Mouse (Mus musculus) liver, embryonic 13.5 days (tissue): ENCODE measurements around the gene Rap1a. TPM values are rescaled to one million over a fixed set of nuclear protein-coding genes. Genes with fewer than 3 reads are reported as not detected.

Experiments used
- ATAC-seq: fragments of 200-750 bp; cut with Nextera tagmentation; 2 replicates; pipeline ENCODE4 v1.8.0; 2017; ENCODE audit warnings: low read depth, mild to moderate bottlenecking, moderate number of reproducible peaks, moderate library complexity
- DNase-seq: peaks from one replicate; pipeline ENCODE4 v3.0.0; 2022
- H3K27ac ChIP-seq: fragments of 300-500 bp; sonication (generic); 2 replicates; pipeline ENCODE4 v1.5.1; 2015; ENCODE audit warnings: moderate library complexity, mild to moderate bottlenecking, inconsistent platforms
- H3K27me3 ChIP-seq: fragments of 300-500 bp; sonication (generic); 2 replicates; pipeline ENCODE4 v1.6.1; 2015; ENCODE audit warnings: mild to moderate bottlenecking, inconsistent platforms
- H3K36me3 ChIP-seq: fragments of 300-500 bp; sonication (generic); 2 replicates; pipeline ENCODE4 v1.6.1; 2015; ENCODE audit warnings: mild to moderate bottlenecking, inconsistent platforms
- H3K4me1 ChIP-seq: fragments of 300-500 bp; sonication (generic); replicated peaks from 2 replicates; pipeline ENCODE4 v1.6.1; 2015; ENCODE audit warnings: inconsistent platforms
- H3K4me2 ChIP-seq: fragments of 300-500 bp; sonication (generic); 2 replicates; pipeline ENCODE4 v1.6.1; 2015; ENCODE audit warnings: inconsistent platforms, mild to moderate bottlenecking, moderate library complexity
- H3K4me3 ChIP-seq: fragments of 300-500 bp; sonication (generic); replicated peaks from 2 replicates; pipeline ENCODE4 v1.5.1; 2015; ENCODE audit warnings: mild to moderate bottlenecking, inconsistent platforms
- H3K9ac ChIP-seq: fragments of 300-500 bp; sonication (generic); 2 replicates; pipeline ENCODE4 v1.6.1; 2015; ENCODE audit warnings: mild to moderate bottlenecking, inconsistent platforms
- H3K9me3 ChIP-seq: fragments of 300-500 bp; sonication (generic); replicated peaks from 2 replicates; pipeline ENCODE4 v1.6.1; 2016; ENCODE audit warnings: inconsistent platforms
- WGBS: fragments of 180-500 bp; shearing (Covaris S2); methylation state at CpG from one replicate; pipeline ENCODE4 v1.1.7; 2015; ENCODE audit not compliant: insufficient replicate concordance; 5-methylcytosine and 5-hydroxymethylcytosine counted together
- polyA plus RNA-seq: library from polyadenylated mRNA; unstranded; fragments of >200 nt; fragmentation: Nextera tagmentation; extraction: Ambion mirVana; gene quantifications from 2 replicates; pipeline ENCODE4 v1.2.1, GENCODE M21; 2015

Rap1a gene
- polyA plus RNA-seq, 1 experiment from 2014 or later, result 119 TPM

DNA sequence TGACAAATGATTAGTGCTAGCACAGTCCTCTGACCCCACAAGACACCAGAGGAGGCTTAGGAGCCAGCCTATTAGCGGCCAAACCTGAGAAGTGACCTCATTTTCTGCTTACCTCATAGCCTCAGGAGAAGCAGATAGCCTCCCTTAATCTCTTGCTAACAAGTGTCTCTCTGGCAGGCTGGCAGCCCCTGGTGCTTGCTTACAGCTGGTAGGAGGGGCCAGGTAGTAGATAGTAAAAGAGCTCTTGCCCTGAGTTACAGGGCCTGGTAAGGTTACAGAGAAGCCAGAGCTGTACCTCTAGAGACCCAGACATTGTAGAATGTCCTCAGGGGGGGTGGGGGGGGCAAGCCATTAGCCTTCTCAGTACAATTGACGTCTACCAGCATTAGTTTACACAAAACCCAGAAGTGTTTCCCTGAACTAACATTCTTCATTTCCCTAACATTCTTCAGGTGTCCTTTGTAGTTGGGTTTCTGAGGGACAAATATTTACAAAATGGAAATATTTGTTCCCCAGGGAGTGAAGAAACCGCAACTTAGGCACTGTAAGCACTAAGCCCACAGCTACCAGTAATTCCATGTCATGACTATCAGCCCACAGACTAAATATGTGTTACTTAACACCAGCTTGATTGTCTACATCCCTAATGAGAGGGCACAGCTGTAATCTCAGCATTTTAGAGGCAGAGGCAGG is 101.7 kb downstream of the Rap1a start:
- Histone ChIP-seq H3K4me1 (peaks cover 80% of the 10 kb centered on the region), H3K36me3 (no peaks in the 10 kb centered on the region), H3K4me2 (peak overlapping the region; percentile 44), H3K9me3 (no peaks in the 10 kb centered on the region), H3K9ac (peak overlapping the region; percentile 46), H3K27ac (peak overlapping the region; percentile 87), H3K27me3 (peaks cover 28% of the 10 kb centered on the region), H3K4me3 (no peak overlapping the region)
- WGBS, result 43% methylated on average over 3 of the region's 3 CpGs
- ATAC-seq, result peak; percentile 95
- peak; percentile 79 for DNase-seq

GRCm38 (mm10) chr3:105698311-105698710 is 102.8 kb downstream of the Rap1a start:
- peak overlapping the region; percentile 44 for H3K4me2 ChIP-seq
- no peaks in the 10 kb centered on the region for H3K9me3 ChIP-seq
- H3K4me3 ChIP-seq, result no peak overlapping the region
- peaks cover 38% of the 10 kb centered on the region for H3K27me3 ChIP-seq
- DNase-seq (peak; percentile 62), ATAC-seq (peak; percentile 59)
- peak overlapping the region; percentile 87 for H3K27ac ChIP-seq
- H3K9ac ChIP-seq, result peak overlapping the region; percentile 34; the same call in 1 of the 2 replicates
- WGBS, result 9% methylated on average over 1 of the region's 1 CpGs
- H3K4me1 ChIP-seq, result peaks cover 69% of the 10 kb centered on the region
- no peaks in the 10 kb centered on the region for H3K36me3 ChIP-seq

DNA sequence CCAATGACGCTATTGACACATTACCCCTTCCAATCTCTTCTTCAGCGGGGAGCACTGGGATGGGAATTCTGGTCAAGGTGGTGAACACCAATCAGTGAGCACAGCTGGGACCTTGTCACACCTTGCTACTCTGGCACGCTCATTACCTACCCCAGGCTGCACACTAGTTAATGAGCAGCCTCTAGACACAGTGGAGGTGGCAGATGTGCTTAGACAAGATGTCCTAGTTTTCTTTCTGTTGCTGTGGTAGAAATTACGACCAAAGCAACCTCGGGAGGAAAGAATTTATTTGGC is 104.0 kb downstream of the Rap1a start:
- no peak overlapping the region for H3K4me2 ChIP-seq
- ATAC-seq, result no peak
- no peak for DNase-seq
- H3K27me3 ChIP-seq, result peaks cover 50% of the 10 kb centered on the region
- H3K4me3 ChIP-seq, result no peak overlapping the region
- no peaks in the 10 kb centered on the region for H3K36me3 ChIP-seq
- H3K9me3 ChIP-seq, result no peaks in the 10 kb centered on the region
- H3K4me1 ChIP-seq, result peaks cover 57% of the 10 kb centered on the region
- WGBS, result 71% methylated on average over 5 of the region's 5 CpGs
- no peak overlapping the region for H3K27ac ChIP-seq
- H3K9ac ChIP-seq, result no peak overlapping the region

- Histone ChIP-seq H3K9me3 (no peaks in the 10 kb centered on the region), H3K4me2 (no peak overlapping the region), H3K9ac (no peak overlapping the region), H3K4me3 (no peak overlapping the region), H3K27ac (no peak overlapping the region), H3K4me1 (peaks cover 52% of the 10 kb centered on the region), H3K27me3 (peaks cover 54% of the 10 kb centered on the region), H3K36me3 (no peaks in the 10 kb centered on the region)
- DNase-seq, result no peak
- ATAC-seq, result no peak
- WGBS, result 82% methylated on average over 17 of the region's 17 CpGs
Measured at GRCm38 (mm10) chr3:105696387-105697147, 104.6 kb downstream of the Rap1a start.

DNA sequence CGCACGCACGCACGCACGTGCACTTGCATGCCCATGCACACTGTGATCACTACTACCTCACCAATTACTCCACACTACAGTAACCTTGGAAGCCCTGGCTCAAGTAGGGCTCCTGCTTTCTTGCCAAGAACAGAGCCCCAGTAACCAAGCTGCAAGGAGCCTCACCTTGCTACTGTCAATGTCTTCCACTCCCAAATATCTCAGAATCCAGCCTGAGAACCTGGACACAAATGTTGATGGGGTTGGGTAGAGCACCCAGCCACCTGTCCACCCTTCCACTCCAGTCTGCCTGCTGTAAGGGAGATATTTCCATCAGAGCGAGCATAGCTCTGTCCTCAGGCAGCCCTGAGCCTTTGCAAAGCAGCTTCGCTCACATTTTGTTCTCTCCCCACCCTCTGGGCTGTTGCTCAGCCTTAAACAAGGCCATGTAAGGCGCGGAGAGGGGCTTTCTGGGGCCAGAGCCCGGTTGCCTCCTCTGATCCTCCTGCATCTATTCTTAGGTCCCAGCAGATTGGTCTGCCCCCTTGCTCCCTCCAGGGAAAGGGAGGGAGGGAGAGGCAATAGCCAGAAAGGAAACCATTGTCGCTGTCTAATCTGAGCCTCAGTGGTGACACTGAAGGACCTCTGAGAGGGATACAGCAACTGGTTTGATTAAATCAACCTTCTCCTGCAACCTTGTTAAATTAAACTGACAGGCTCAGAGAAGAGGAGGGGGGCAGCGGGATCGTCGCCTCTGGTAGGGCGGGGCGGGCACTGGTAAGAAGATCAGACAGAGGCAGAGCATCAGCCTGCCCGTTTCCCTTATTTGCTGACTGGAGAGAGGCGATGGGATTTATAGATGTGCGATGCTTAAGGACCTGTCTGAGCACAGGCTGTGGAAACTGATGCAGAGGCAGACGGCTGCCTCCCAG is 105.4 kb downstream of the Rap1a start:
- no peak overlapping the region for H3K4me3 ChIP-seq
- H3K27ac ChIP-seq, result no peak overlapping the region
- H3K27me3 ChIP-seq, result peaks cover 61% of the 10 kb centered on the region
- no peak overlapping the region for H3K9ac ChIP-seq
- peaks cover 43% of the 10 kb centered on the region for H3K4me1 ChIP-seq
- DNase-seq (no peak), ATAC-seq (no peak)
- H3K4me2 ChIP-seq, result no peak overlapping the region
- H3K36me3 ChIP-seq, result no peaks in the 10 kb centered on the region
- H3K9me3 ChIP-seq, result no peaks in the 10 kb centered on the region
- 48% methylated on average over 20 of the region's 20 CpGs for WGBS

- Histone ChIP-seq H3K4me1 (peaks cover 21% of the 10 kb centered on the region), H3K4me2 (no peak overlapping the region), H3K27me3 (peaks cover 61% of the 10 kb centered on the region), H3K9ac (no peak overlapping the region), H3K9me3 (no peaks in the 10 kb centered on the region), H3K4me3 (no peak overlapping the region), H3K36me3 (no peaks in the 10 kb centered on the region), H3K27ac (no peak overlapping the region)
- DNase-seq, result no peak
- WGBS, result 64% methylated on average over 14 of the region's 14 CpGs
- no peak for ATAC-seq
Measured at GRCm38 (mm10) chr3:105693327-105694080, 107.6 kb downstream of the Rap1a start.

GRCm38 (mm10) chr3:105688536-105688935 is 112.6 kb downstream of the Rap1a start:
- Histone ChIP-seq H3K27me3 (peaks cover 25% of the 10 kb centered on the region), H3K4me2 (peak overlapping the region; percentile 86), H3K9me3 (no peaks in the 10 kb centered on the region), H3K9ac (no peak overlapping the region; the same call in 1 of the 2 replicates), H3K4me1 (peaks cover 23% of the 10 kb centered on the region), H3K27ac (no peak overlapping the region), H3K4me3 (peak overlapping the region; percentile 97; the same call in 1 of the 2 replicates), H3K36me3 (peaks cover 14% of the 10 kb centered on the region)
- no peak for DNase-seq
- no peak for ATAC-seq
- 46% methylated on average over 2 of the region's 2 CpGs for WGBS

GRCm38 (mm10) chr3:105687324-105688060 is 113.6 kb downstream of the Rap1a start, which contains the start of gene Ddx20:
Gene Ddx20, minus strand, starts transcription at chr3:105687574.
- no peaks in the 10 kb centered on the region for H3K9me3 ChIP-seq
- H3K4me1 ChIP-seq, result peaks cover 23% of the 10 kb centered on the region
- H3K9ac ChIP-seq, result peak within 1 kb of the TSS; percentile 98
- H3K27ac ChIP-seq, result peak within 1 kb of the TSS; percentile 86
- H3K36me3 ChIP-seq, result peaks cover 25% of the 10 kb centered on the region
- H3K4me2 ChIP-seq, result peak within 1 kb of the TSS; percentile 86
- peak; percentile 94 for DNase-seq
- H3K4me3 ChIP-seq, result peak within 1 kb of the TSS; percentile 97
- peaks cover 15% of the 10 kb centered on the region for H3K27me3 ChIP-seq
- peak; percentile 92 for ATAC-seq
- under 1% methylated on average over 72 of the region's 72 CpGs for WGBS

DNA sequence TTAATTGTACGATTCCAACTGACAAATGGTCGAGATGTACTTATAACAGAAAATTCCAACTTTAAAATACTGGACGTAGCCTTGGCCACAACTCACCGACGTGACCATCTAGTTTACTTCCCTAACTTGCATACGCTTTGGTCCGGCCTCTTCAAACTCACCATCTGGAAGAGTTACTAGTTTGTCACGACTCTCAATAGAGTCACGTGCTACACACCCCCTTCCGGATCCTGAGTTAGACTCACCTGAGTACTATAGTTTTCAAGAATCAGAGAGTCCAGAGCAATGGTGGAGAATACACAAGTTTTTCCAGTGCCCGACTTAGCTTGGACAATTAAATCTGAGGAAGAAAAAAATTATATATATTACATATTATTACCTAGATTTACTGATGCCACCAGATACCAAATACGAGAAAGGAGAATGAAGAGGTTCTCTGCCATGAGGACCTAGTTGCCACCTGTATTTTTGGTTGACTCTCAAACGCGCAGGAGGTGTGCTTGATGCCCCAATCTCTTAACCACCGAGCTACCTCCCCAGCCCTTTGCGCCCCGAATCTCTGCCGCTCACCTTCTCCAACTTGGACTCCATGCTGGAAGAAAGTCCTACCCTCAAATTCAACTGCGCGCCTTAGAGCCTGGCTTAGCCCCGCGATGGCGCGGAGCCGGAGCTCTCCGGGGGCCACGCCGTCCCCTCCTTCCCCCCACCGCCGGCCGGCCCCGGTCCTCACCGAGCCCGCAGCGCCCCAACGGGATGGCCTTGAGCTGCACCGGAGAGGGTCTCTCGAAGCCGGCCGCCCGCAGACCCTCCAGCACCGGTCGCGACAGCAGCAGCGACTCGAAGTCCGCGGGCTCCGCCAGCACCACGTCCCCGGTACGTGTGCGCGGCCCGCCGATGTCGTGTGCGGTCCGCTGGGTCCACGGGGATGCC is 114.5 kb downstream of the Rap1a start:
- WGBS, result 4% methylated on average over 60 of the region's 60 CpGs

More for the DNA sequence above, 114.5 kb downstream of the Rap1a start:
- H3K9ac ChIP-seq, result peak overlapping the region; percentile 98
- ATAC-seq (peak; percentile 45), DNase-seq (no peak)
- peaks cover 23% of the 10 kb centered on the region for H3K4me1 ChIP-seq
- peaks cover 7% of the 10 kb centered on the region; the same call in 1 of the 2 replicates for H3K27me3 ChIP-seq
- no peaks in the 10 kb centered on the region for H3K9me3 ChIP-seq
- H3K27ac ChIP-seq, result peak overlapping the region; percentile 86
- H3K4me2 ChIP-seq, result peak overlapping the region; percentile 86
- H3K36me3 ChIP-seq, result peaks cover 30% of the 10 kb centered on the region
- H3K4me3 ChIP-seq, result peak overlapping the region; percentile 97
